Mouse (Mus musculus): ENCODE measurements at regions not wholly inside any gene's neighbourhood (a gene's known extent, or its start where the extent isn't known, plus 50 kb on each side); places are given as distances from the start of the nearest gene placed in this dataset.

- WGBS: 87% methylated on average over 3 of the region's 3 CpGs
- no peak for TF ChIP-seq CTCF (IDR thresholded peaks at IDR 0.05; ENCODE audit: control insufficient read depth, insufficient read depth, low read length)
- no peak overlapping the region for H3K27ac ChIP-seq (ENCODE audit: control insufficient read depth, insufficient read depth, low read depth, low read length, poor library complexity)
- peaks cover 1% of the 10 kb centered on the region; the same call in 1 of the 2 replicates for H3K4me1 ChIP-seq (ENCODE audit: control insufficient read depth, insufficient read depth, low read length)
- no peak overlapping the region for H3K4me3 ChIP-seq (replicated peaks; ENCODE audit: control insufficient read depth, low read depth, low read length)
Observed at GRCm38 (mm10) chr12:8421271-8421567, 78.6 kb downstream of the Rhob start.

DNA sequence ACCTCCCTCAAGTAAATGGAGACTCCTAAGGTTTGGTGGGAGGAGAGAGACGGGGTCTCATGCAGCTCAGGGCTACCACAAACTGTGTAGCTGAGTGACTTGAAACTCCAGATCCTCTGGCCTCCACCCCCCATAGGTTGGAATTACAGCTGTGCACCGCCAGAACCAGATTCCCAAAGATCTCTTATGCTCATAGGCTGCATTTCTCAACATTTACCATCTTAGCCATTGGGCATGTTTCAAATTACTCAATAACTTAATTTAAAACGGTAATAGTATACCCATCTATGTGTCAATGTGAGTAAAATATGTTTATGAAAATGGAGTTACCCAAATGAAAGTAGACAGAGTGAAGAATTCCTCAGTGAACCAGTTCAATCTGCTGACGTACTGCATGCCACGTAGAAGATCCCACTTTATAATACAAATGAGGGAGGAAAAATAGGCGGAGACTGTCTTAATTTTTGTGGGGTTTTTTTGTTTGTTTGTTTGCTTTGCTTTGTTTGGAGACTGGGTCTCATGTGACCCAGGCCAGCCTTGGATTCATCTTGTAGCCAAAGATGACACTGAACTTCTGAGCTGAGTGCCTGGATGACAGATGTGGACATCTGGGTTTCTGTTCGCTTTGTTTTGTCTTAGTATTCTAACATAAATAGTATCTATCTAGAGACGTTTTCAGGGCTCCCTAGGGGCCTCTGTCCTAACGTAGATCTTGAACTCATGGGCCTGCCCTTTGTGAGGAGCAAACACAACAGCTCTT is 79.1 kb downstream of the Rhob start:
- Histone ChIP-seq H3K4me3 (replicated peaks; ENCODE audit: control insufficient read depth, low read depth, low read length) (no peak overlapping the region), H3K4me1 (ENCODE audit: control insufficient read depth, insufficient read depth, low read length) (no peaks in the 10 kb centered on the region), H3K27ac (ENCODE audit: control insufficient read depth, insufficient read depth, low read depth, low read length, poor library complexity) (no peak overlapping the region)
- TF ChIP-seq CTCF (IDR thresholded peaks at IDR 0.05; ENCODE audit: control insufficient read depth, insufficient read depth, low read length): no peak
- TF ChIP-seq POLR2A (IDR thresholded peaks at IDR 0.05; ENCODE audit: borderline replicate concordance, control insufficient read depth, low read depth, low read length): no peak
- 78% methylated on average over 9 of the region's 9 CpGs for WGBS

DNA sequence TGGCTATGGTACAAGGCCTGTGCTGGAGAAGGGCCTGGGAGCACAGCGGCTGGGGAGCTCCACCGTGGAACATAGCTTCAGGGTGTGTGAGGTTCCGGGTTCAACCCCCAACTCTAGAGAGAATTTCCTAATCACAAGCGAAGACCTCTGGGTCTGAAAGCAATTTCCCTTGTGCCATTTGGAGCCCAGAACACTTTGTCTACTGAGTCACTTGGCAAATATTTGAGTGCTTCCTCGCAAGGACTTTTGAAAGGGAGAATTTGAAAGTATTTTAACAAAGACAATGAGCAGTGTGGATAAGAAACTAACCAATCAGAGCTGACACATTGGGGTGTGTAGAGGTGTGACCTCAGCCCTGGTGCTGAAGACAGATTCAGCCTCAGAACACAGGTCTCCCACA is 80.9 kb downstream of the Rhob start:
- Histone ChIP-seq H3K27ac (ENCODE audit: control insufficient read depth, insufficient read depth, low read depth, low read length, poor library complexity) (no peak overlapping the region), H3K4me3 (replicated peaks; ENCODE audit: control insufficient read depth, low read depth, low read length) (no peak overlapping the region), H3K4me1 (ENCODE audit: control insufficient read depth, insufficient read depth, low read length) (no peaks in the 10 kb centered on the region)
- 58% methylated on average over 5 of the region's 5 CpGs for WGBS
- no peak for TF ChIP-seq CTCF (IDR thresholded peaks at IDR 0.05; ENCODE audit: control insufficient read depth, insufficient read depth, low read length)
- no peak for TF ChIP-seq POLR2A (IDR thresholded peaks at IDR 0.05; ENCODE audit: borderline replicate concordance, control insufficient read depth, low read depth, low read length)

- Histone ChIP-seq H3K27ac (ENCODE audit: control insufficient read depth, insufficient read depth, low read depth, low read length, poor library complexity) (no peak overlapping the region), H3K4me1 (ENCODE audit: control insufficient read depth, insufficient read depth, low read length) (no peaks in the 10 kb centered on the region), H3K4me3 (replicated peaks; ENCODE audit: control insufficient read depth, low read depth, low read length) (no peak overlapping the region)
- TF ChIP-seq CTCF (IDR thresholded peaks at IDR 0.05; ENCODE audit: control insufficient read depth, insufficient read depth, low read length): no peak
- TF ChIP-seq POLR2A (IDR thresholded peaks at IDR 0.05; ENCODE audit: borderline replicate concordance, control insufficient read depth, low read depth, low read length): no peak
- WGBS: 80% methylated on average over 8 of the region's 8 CpGs
Observed at GRCm38 (mm10) chr12:8417127-8417790, 82.5 kb downstream of the Rhob start.

DNA sequence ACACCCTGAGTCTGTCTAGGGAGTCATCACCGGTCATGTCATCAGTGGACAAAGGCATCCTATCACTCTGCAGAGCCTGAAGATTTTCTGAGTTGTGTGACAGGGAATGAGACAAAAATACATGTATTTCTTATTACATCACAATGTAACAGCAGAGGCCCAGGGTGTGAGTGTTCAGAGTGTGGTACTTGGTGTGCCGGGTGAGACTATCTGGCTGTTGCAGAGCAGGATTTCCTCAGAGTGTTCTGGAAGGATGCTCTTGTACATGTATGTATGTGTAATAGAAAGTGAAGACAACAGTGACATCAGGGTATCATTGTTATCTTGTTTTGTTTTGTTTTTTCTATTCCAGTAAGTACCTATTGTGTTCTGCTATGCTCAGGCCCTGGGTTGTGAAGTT is 87.7 kb downstream of the Rhob start:
- TF ChIP-seq CTCF (IDR thresholded peaks at IDR 0.05; ENCODE audit: control insufficient read depth, insufficient read depth, low read length) (no peak), POLR2A (IDR thresholded peaks at IDR 0.05; ENCODE audit: borderline replicate concordance, control insufficient read depth, low read depth, low read length) (no peak)
- Histone ChIP-seq H3K4me1 (ENCODE audit: control insufficient read depth, insufficient read depth, low read length) (no peaks in the 10 kb centered on the region), H3K4me3 (replicated peaks; ENCODE audit: control insufficient read depth, low read depth, low read length) (no peak overlapping the region), H3K27ac (ENCODE audit: control insufficient read depth, insufficient read depth, low read depth, low read length, poor library complexity) (no peak overlapping the region)
- WGBS: 91% methylated on average over 2 of the region's 2 CpGs

- 88% methylated on average over 24 of the region's 24 CpGs for WGBS
- no peak for TF ChIP-seq POLR2A (IDR thresholded peaks at IDR 0.05; ENCODE audit: borderline replicate concordance, control insufficient read depth, low read depth, low read length)
- no peak for TF ChIP-seq CTCF (IDR thresholded peaks at IDR 0.05; ENCODE audit: control insufficient read depth, insufficient read depth, low read length)
- H3K27ac ChIP-seq (ENCODE audit: control insufficient read depth, insufficient read depth, low read depth, low read length, poor library complexity): no peak overlapping the region
- no peak overlapping the region for H3K4me3 ChIP-seq (replicated peaks; ENCODE audit: control insufficient read depth, low read depth, low read length)
- no peaks in the 10 kb centered on the region for H3K4me1 ChIP-seq (ENCODE audit: control insufficient read depth, insufficient read depth, low read length)
Observed at GRCm38 (mm10) chr12:8410410-8411341, 89.1 kb downstream of the Rhob start.

GRCm38 (mm10) chr12:8402084-8402483 is 88.9 kb downstream of the Hs1bp3 start:
- no peak overlapping the region for H3K4me3 ChIP-seq (replicated peaks; ENCODE audit: control insufficient read depth, low read depth, low read length)
- H3K4me1 ChIP-seq (ENCODE audit: control insufficient read depth, insufficient read depth, low read length): no peaks in the 10 kb centered on the region; the same call in 1 of the 2 replicates
- TF ChIP-seq POLR2A (IDR thresholded peaks at IDR 0.05; ENCODE audit: borderline replicate concordance, control insufficient read depth, low read depth, low read length): no peak
- no peak for TF ChIP-seq CTCF (IDR thresholded peaks at IDR 0.05; ENCODE audit: control insufficient read depth, insufficient read depth, low read length)
- H3K27ac ChIP-seq (ENCODE audit: control insufficient read depth, insufficient read depth, low read depth, low read length, poor library complexity): no peak overlapping the region
- 52% methylated on average over 5 of the region's 5 CpGs for WGBS

GRCm38 (mm10) chr12:8401376-8401775 is 88.1 kb downstream of the Hs1bp3 start:
- Histone ChIP-seq H3K4me1 (ENCODE audit: control insufficient read depth, insufficient read depth, low read length) (no peaks in the 10 kb centered on the region; the same call in 1 of the 2 replicates), H3K4me3 (replicated peaks; ENCODE audit: control insufficient read depth, low read depth, low read length) (no peak overlapping the region), H3K27ac (ENCODE audit: control insufficient read depth, insufficient read depth, low read depth, low read length, poor library complexity) (no peak overlapping the region)
- 82% methylated on average over 2 of the region's 2 CpGs for WGBS
- TF ChIP-seq POLR2A (IDR thresholded peaks at IDR 0.05; ENCODE audit: borderline replicate concordance, control insufficient read depth, low read depth, low read length) (no peak), CTCF (IDR thresholded peaks at IDR 0.05; ENCODE audit: control insufficient read depth, insufficient read depth, low read length) (no peak)

Measured in bone marrow, adult 2 months (tissue).